Mouse (Mus musculus): ENCODE results near the gene Tcf23. TPM values are rescaled to one million over a fixed set of nuclear protein-coding genes. Genes with fewer than 3 reads are reported as not detected.
"Not testable (repeated sequence)": the region's sequence is repeated elsewhere in the genome, so short reads cannot be mapped to it uniquely, and the experiment has no call there.

Gene Tcf23
- polyA plus RNA-seq, 1 experiment from 2014 or later = not detected

DNA sequence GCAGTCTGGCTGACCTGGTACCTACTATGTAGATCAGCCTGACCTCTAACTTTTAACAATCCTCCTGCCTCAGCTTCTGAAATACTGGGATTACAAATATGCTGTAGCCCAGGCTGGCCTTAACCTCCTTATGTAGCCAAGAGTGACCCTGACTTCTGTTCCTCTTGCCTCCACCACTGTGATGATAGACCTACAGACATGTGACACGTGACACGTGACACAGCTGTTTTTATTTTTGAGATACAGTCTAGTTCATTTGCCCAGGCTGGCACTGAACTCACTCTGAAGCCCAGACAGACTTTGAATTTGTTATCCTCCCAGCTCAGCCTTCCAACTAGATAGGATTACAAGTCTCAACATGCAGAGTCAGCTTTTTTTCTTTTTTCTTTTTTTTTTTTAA is 32.5 kb downstream of the Tcf23 start:
- Histone ChIP-seq H3K36me3 (ENCODE audit: control insufficient read depth, insufficient read depth, low read length) (no peaks in the 10 kb centered on the region), H3K4me3 (ENCODE audit: low read depth, low read length) (no peak overlapping the region), H3K4me2 (no peak overlapping the region), H3K27ac (ENCODE audit: low read depth, low read length) (no peak overlapping the region), H3K4me1 (ENCODE audit: control insufficient read depth, insufficient read depth, low read length) (no peaks in the 10 kb centered on the region), H3K27me3 (ENCODE audit: control insufficient read depth, insufficient read depth, low read length) (no peaks in the 10 kb centered on the region), H3K9me3 (ENCODE audit: control insufficient read depth, low read length) (no peaks in the 10 kb centered on the region), H3K9ac (ENCODE audit: low read length) (no peak overlapping the region)
- 87% methylated on average over 2 of the region's 2 CpGs for WGBS
- no peak for DNase-seq (ENCODE audit: low spot score, missing footprints)
- ATAC-seq (ENCODE audit: low FRiP score) = no peak

DNA sequence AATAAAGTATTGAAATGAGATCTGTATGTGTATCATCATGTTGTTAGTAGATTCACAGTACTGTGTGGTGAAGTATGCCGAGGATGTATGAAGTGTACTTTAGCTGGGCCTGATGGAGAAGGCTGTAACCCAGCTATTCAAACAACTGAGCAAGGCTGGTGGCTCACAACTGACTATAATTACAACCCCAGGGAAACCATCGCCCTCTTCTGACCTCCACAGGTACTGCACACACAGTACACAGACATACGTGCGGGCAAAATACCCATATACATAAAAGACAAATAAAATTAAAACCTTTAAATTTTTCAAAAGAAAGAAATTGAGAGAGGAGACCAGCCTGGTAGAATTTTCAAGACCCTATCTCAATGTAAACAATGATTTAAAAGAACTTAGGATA is 33.1 kb downstream of the Tcf23 start:
- H3K9me3 ChIP-seq (ENCODE audit: control insufficient read depth, low read length) = no peaks in the 10 kb centered on the region
- no peak overlapping the region for H3K27ac ChIP-seq (ENCODE audit: low read depth, low read length)
- 83% methylated on average over 4 of the region's 4 CpGs for WGBS
- DNase-seq (ENCODE audit: low spot score, missing footprints) (no peak), ATAC-seq (ENCODE audit: low FRiP score) (no peak)
- no peak overlapping the region for H3K4me2 ChIP-seq
- no peak overlapping the region for H3K4me3 ChIP-seq (ENCODE audit: low read depth, low read length)
- H3K9ac ChIP-seq (ENCODE audit: low read length) = no peak overlapping the region
- no peaks in the 10 kb centered on the region for H3K27me3 ChIP-seq (ENCODE audit: control insufficient read depth, insufficient read depth, low read length)
- no peaks in the 10 kb centered on the region for H3K4me1 ChIP-seq (ENCODE audit: control insufficient read depth, insufficient read depth, low read length)
- H3K36me3 ChIP-seq (ENCODE audit: control insufficient read depth, insufficient read depth, low read length) = no peaks in the 10 kb centered on the region

DNA sequence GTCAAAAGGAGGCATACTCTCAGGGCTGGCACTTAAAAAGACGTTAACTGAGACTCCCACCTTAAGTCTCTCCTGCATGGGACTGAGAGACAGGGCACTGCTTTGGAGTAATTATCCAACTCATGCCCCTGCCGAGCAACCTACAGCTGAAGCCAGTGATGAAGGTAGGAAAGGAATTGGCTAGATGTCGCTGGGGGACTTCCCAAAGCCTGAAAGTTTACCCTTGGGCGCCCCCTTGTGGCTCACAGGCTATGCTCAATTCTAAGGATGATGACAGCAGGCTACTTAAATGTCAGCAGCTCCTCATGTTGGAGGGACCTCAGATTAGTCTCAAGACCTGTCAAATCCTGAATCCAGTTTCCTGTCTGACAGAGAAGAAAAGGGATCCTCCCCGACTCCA is 35.7 kb downstream of the Tcf23 start:
- Histone ChIP-seq H3K4me2 (no peak overlapping the region), H3K9me3 (ENCODE audit: control insufficient read depth, low read length) (no peaks in the 10 kb centered on the region), H3K9ac (ENCODE audit: low read length) (no peak overlapping the region), H3K4me3 (ENCODE audit: low read depth, low read length) (no peak overlapping the region), H3K4me1 (ENCODE audit: control insufficient read depth, insufficient read depth, low read length) (no peaks in the 10 kb centered on the region), H3K27ac (ENCODE audit: low read depth, low read length) (no peak overlapping the region), H3K36me3 (ENCODE audit: control insufficient read depth, insufficient read depth, low read length) (no peaks in the 10 kb centered on the region), H3K27me3 (ENCODE audit: control insufficient read depth, insufficient read depth, low read length) (no peaks in the 10 kb centered on the region)
- ATAC-seq (ENCODE audit: low FRiP score) = 0 out of 2 replicates have a peak, but pooled peaks have one; percentile 42
- DNase-seq (ENCODE audit: low spot score, missing footprints) = peak; percentile 99
- WGBS = 6% methylated on average over 5 of the region's 5 CpGs

DNA sequence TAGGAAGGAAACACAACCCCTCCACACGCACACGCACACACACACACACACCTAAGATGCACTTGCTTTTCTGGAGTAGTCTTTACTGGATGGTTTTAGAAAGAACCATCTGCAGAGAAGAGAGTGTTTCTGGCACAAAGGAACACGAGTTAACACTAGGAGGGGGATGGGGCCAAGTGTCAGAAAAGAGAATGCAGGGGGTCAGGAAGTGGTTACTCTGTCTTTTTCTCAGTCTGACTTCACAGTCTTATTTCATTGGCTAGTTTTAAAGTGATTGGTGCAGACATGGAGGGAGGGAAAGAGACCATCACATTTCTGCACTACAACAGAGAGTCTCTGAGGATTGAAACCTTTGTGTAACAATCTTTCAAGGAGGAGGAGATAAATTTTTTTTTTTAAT is 44.3 kb downstream of the Tcf23 start:
- Histone ChIP-seq H3K27me3 (ENCODE audit: control insufficient read depth, insufficient read depth, low read length) (no peaks in the 10 kb centered on the region), H3K4me2 (no peak overlapping the region), H3K36me3 (ENCODE audit: control insufficient read depth, insufficient read depth, low read length) (no peaks in the 10 kb centered on the region), H3K9ac (ENCODE audit: low read length) (no peak overlapping the region), H3K9me3 (ENCODE audit: control insufficient read depth, low read length) (no peaks in the 10 kb centered on the region), H3K4me3 (ENCODE audit: low read depth, low read length) (no peak overlapping the region), H3K27ac (ENCODE audit: low read depth, low read length) (no peak overlapping the region), H3K4me1 (ENCODE audit: control insufficient read depth, insufficient read depth, low read length) (no peaks in the 10 kb centered on the region)
- DNase-seq (ENCODE audit: low spot score, missing footprints) (no peak), ATAC-seq (ENCODE audit: low FRiP score) (no peak)
- WGBS = 77% methylated on average over 3 of the region's 3 CpGs

DNA sequence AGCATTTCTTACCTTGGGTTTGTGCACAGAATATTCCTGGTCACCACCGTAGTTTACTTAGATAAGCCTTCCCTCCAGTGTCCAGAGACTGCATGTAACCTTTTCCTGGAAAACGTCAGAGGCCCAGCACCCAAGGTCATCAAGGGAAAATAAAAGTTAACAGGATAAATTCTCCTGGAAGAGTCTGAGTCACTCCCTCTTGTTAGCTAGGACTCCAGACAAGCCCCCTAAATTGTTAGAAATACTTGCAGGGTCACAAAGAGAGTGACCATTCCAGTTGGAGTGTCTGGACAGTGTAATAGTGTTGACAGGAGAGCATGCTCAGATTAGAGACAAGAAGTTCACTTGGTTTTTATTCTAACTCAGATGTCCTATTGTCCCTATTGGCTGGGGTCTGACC is 47.5 kb downstream of the Tcf23 start:
- Histone ChIP-seq H3K36me3 (ENCODE audit: control insufficient read depth, insufficient read depth, low read length) (no peaks in the 10 kb centered on the region), H3K9me3 (ENCODE audit: control insufficient read depth, low read length) (no peaks in the 10 kb centered on the region), H3K4me3 (ENCODE audit: low read depth, low read length) (no peak overlapping the region), H3K27me3 (ENCODE audit: control insufficient read depth, insufficient read depth, low read length) (no peaks in the 10 kb centered on the region), H3K9ac (ENCODE audit: low read length) (no peak overlapping the region), H3K4me2 (no peak overlapping the region), H3K4me1 (ENCODE audit: control insufficient read depth, insufficient read depth, low read length) (no peaks in the 10 kb centered on the region), H3K27ac (ENCODE audit: low read depth, low read length) (no peak overlapping the region)
- ATAC-seq (ENCODE audit: low FRiP score) (no peak), DNase-seq (ENCODE audit: low spot score, missing footprints) (no peak)
- WGBS = 74% methylated on average over 2 of the region's 2 CpGs

DNA sequence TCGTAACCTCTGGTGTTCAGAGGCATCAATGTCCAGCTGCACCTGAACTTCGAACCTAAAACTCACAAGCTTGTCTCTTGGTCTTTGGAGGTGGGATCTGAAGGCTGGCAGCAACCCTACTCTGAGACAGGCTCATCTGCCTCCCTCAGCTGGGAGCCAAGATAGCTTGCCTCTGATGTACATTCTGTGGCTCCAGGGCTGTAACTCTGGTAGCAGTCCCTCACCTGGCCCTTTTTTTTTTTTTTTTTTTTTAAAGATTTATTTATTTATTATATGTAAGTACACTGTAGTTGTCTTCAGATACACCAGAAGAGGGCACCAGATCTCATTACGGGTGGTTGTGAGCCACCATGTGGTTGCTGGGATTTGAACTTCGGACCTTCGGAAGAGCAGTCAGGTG is 53.3 kb downstream of the Tcf23 start:
- ATAC-seq (ENCODE audit: low FRiP score); DNase-seq (ENCODE audit: low spot score, missing footprints); H3K4me2 ChIP-seq; H3K9ac ChIP-seq (ENCODE audit: low read length); H3K4me1 ChIP-seq (ENCODE audit: control insufficient read depth, insufficient read depth, low read length); H3K9me3 ChIP-seq (ENCODE audit: control insufficient read depth, low read length); H3K27ac ChIP-seq (ENCODE audit: low read depth, low read length); H3K4me3 ChIP-seq (ENCODE audit: low read depth, low read length); H3K27me3 ChIP-seq (ENCODE audit: control insufficient read depth, insufficient read depth, low read length); H3K36me3 ChIP-seq (ENCODE audit: control insufficient read depth, insufficient read depth, low read length): not testable (repeated sequence)
- 87% methylated on average over 4 of the region's 5 CpGs for WGBS

DNA sequence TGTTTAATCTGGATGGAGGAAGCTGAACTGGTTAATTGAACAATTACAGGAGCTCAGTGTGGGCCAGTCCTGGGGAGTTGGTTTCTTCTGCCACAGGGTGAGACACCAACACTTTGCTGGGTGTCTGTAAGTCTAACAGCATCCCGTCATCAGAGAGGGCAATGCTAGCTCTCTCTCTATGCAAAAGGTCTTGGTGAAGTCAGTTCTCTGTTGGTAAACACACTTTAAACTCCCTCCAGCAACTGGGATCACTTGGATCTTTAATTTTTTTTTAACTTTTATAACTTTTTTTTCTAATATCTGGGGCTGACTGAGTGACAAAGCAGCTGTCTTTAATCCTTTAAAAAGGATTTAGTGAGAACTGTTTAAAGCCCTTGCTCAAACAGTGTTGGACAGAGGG is 54.2 kb downstream of the Tcf23 start:
- ATAC-seq (ENCODE audit: low FRiP score) = no peak
- 19% methylated on average over 1 of the region's 1 CpGs for WGBS
- no peaks in the 10 kb centered on the region for H3K36me3 ChIP-seq (ENCODE audit: control insufficient read depth, insufficient read depth, low read length)

DNA sequence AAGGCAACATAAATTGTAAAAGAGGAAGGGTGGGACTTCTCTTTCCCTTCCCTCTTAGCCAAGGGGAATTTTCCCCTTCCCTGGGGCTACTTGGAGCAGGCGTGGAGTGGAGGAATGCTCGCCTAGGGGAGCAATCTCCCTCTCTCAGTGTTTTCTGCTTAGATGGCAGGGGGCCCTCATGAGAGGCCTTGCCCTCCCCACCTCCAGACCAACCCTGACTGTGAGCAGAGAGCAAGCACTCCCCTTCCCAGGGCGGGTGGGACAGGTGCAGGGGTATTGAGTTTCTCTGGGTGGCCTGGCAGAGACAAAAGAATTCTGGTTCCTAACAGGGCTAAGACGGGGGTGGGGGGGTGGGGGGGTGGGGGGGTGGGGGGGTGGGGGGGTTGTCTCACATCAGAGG is 54.8 kb downstream of the Tcf23 start:
- Histone ChIP-seq H3K9me3 (ENCODE audit: control insufficient read depth, low read length) (no peaks in the 10 kb centered on the region), H3K27ac (ENCODE audit: low read depth, low read length) (no peak overlapping the region)
- DNase-seq (ENCODE audit: low spot score, missing footprints) = no peak

More for the DNA sequence above, 54.2 kb downstream of the Tcf23 start:
- Histone ChIP-seq H3K9me3 (ENCODE audit: control insufficient read depth, low read length) (no peaks in the 10 kb centered on the region), H3K9ac (ENCODE audit: low read length) (no peak overlapping the region), H3K4me1 (ENCODE audit: control insufficient read depth, insufficient read depth, low read length) (peaks cover 5% of the 10 kb centered on the region), H3K4me3 (ENCODE audit: low read depth, low read length) (no peak overlapping the region), H3K27ac (ENCODE audit: low read depth, low read length) (no peak overlapping the region), H3K27me3 (ENCODE audit: control insufficient read depth, insufficient read depth, low read length) (no peaks in the 10 kb centered on the region), H3K4me2 (no peak overlapping the region)
- peak; percentile 89 for DNase-seq (ENCODE audit: low spot score, missing footprints)

DNA sequence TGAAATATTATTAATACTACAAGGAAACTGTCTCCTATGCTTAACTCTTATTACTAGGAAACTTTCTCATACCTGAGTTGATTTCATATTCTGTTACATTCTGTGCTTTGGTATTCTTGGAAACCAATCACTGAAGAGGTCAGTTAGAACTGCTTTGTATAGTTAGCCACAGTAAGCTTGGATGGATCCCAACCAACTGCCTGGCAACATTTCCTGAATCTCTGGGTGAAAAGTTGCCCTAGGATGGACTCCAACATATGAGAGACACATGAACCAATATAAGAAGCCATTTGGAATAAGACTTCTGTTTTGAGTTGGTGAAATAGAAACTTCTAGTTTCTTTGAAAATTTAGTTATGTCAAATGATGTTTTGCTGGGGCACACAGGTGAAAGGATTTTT is 56.2 kb downstream of the Tcf23 start:
- peaks cover 5% of the 10 kb centered on the region for H3K4me1 ChIP-seq (ENCODE audit: control insufficient read depth, insufficient read depth, low read length)
- H3K27ac ChIP-seq (ENCODE audit: low read depth, low read length) = no peak overlapping the region
- DNase-seq (ENCODE audit: low spot score, missing footprints) (no peak), ATAC-seq (ENCODE audit: low FRiP score) (no peak)
- H3K9me3 ChIP-seq (ENCODE audit: control insufficient read depth, low read length) = no peaks in the 10 kb centered on the region
- no peak overlapping the region for H3K4me2 ChIP-seq
- H3K4me3 ChIP-seq (ENCODE audit: low read depth, low read length) = no peak overlapping the region
- no peak overlapping the region for H3K9ac ChIP-seq (ENCODE audit: low read length)
- H3K36me3 ChIP-seq (ENCODE audit: control insufficient read depth, insufficient read depth, low read length) = no peaks in the 10 kb centered on the region
- H3K27me3 ChIP-seq (ENCODE audit: control insufficient read depth, insufficient read depth, low read length) = no peaks in the 10 kb centered on the region

More for the DNA sequence above, 54.8 kb downstream of the Tcf23 start:
- H3K4me1 ChIP-seq (ENCODE audit: control insufficient read depth, insufficient read depth, low read length) = peaks cover 5% of the 10 kb centered on the region
- H3K4me2 ChIP-seq = no peak overlapping the region
- no peaks in the 10 kb centered on the region for H3K27me3 ChIP-seq (ENCODE audit: control insufficient read depth, insufficient read depth, low read length)
- H3K4me3 ChIP-seq (ENCODE audit: low read depth, low read length) = no peak overlapping the region
- ATAC-seq (ENCODE audit: low FRiP score) = no peak
- WGBS = 4% methylated on average over 3 of the region's 4 CpGs
- no peak overlapping the region for H3K9ac ChIP-seq (ENCODE audit: low read length)
- H3K36me3 ChIP-seq (ENCODE audit: control insufficient read depth, insufficient read depth, low read length) = no peaks in the 10 kb centered on the region

Data from midbrain, embryonic 11.5 days (tissue).